Mouse (Mus musculus): ENCODE results near the gene Klf7. TPM values are rescaled to one million over a fixed set of nuclear protein-coding genes. Genes with fewer than 3 reads are reported as not detected.

The Klf7 gene
- polyA plus RNA-seq, 1 experiment = 3.9 TPM

DNA sequence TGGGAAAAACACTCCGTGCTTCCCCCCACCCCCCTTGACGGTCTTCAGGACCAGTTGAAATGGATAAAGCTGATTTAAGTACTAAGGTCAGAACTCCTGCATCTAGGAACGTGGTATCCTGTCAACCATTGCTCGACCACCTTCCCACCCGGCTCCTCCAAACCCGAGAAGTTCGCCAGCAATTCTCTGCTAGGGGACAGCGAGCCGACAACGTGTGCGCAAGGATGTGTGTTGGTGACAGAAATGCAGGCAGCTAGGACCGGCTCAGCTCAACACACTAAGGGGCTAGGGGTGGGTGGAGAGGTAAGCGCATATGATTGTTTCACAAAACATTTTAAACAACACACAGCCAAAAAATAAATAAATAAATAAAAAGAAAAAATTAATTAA lies 1.7 kb downstream of the Klf7 start:
- Histone ChIP-seq H3K4me2 (ENCODE audit: low read depth) (peak overlapping the region; percentile 83), H3K4me3 (peak overlapping the region; percentile 98), H3K36me3 (ENCODE audit: control insufficient read depth, insufficient read depth) (no peaks in the 10 kb centered on the region), H3K79me2 (ENCODE audit: control insufficient read depth, insufficient read depth) (peaks cover 56% of the 10 kb centered on the region), H3ac (ENCODE audit: control insufficient read depth, insufficient read length) (peak overlapping the region; percentile 95), H3K27me3 (ENCODE audit: control insufficient read depth, insufficient read depth, insufficient read length) (no peaks in the 10 kb centered on the region)
- TF ChIP-seq TCF12 (IDR thresholded peaks at IDR 0.05; ENCODE audit: insufficient read depth, poor library complexity, severe bottlenecking) (no peak), POLR2A (IDR thresholded peaks at IDR 0.05; ENCODE audit: insufficient read length, low read depth) (peak; percentile 37)

DNA sequence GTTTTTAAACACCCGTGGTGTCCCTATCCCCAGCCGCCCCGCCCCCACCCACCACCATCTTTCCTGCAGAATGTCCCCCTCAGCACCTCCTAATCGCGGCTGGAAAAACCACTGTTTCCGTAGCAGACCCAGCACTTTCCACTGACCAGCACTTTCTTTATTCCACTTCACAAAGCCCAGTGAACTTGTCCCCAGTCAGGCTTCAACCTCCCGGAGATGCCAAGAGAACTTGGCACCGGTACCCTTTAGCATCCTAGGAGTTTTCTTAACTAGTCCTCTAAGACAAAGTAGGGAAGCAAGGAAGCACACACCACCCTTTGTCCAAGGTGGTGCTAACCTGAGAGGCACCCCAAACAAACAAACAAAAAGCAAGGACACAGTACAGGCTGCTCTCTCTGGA lies 2.2 kb downstream of the Klf7 start:
- TF ChIP-seq CEBPB (IDR thresholded peaks at IDR 0.05; ENCODE audit: insufficient read depth, poor library complexity, severe bottlenecking) (no peak), TCF12 (IDR thresholded peaks at IDR 0.05; ENCODE audit: insufficient read depth, poor library complexity, severe bottlenecking) (no peak), MYOD1 (IDR thresholded peaks at IDR 0.05; ENCODE audit: control insufficient read depth in 1 of 3, insufficient read length in 2 of 3, low read depth in 2 of 3) (no peak), REST (IDR thresholded peaks at IDR 0.05; ENCODE audit: insufficient read depth, insufficient read length) (no peak)
- H3K4me2 ChIP-seq (ENCODE audit: low read depth) = peak overlapping the region; percentile 83
- peak overlapping the region; percentile 95 for H3ac ChIP-seq (ENCODE audit: control insufficient read depth, insufficient read length)
- H3K4me3 ChIP-seq = peak overlapping the region; percentile 98
- no peaks in the 10 kb centered on the region for H3K36me3 ChIP-seq (ENCODE audit: control insufficient read depth, insufficient read depth)
- no peaks in the 10 kb centered on the region for H3K27me3 ChIP-seq (ENCODE audit: control insufficient read depth, insufficient read depth, insufficient read length)
- peaks cover 62% of the 10 kb centered on the region for H3K79me2 ChIP-seq (ENCODE audit: control insufficient read depth, insufficient read depth)

DNA sequence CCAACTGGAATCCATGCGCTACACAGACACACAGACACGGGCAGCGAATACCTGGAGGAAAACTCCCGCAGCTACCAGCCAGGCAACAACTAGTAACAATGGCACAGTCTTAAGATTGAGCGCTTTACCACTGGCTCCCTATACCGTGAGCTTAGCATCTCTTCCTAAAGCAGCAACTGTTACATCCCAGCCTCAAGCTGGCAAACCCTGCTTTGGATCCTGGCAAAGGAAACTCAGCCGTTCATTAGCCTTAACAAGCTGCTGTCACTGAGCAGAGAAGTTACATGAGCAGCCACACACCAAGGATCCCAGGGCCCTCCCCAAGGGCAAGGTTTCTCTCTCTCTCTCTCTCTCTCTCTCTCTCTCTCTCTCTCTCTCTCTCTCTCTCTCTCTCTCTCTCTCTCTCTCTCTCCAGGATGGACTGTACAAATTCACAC lies 2.7 kb downstream of the Klf7 start:
- TF ChIP-seq E2F4 (IDR thresholded peaks at IDR 0.05; ENCODE audit: insufficient read depth) (no peak), REST (IDR thresholded peaks at IDR 0.05; ENCODE audit: insufficient read depth, insufficient read length) (no peak), SRF (IDR thresholded peaks at IDR 0.05; ENCODE audit: control insufficient read depth, insufficient read length, low read depth) (no peak)
- Histone ChIP-seq H3ac (ENCODE audit: control insufficient read depth, insufficient read length) (peak overlapping the region; percentile 95), H3K27me3 (ENCODE audit: control insufficient read depth, insufficient read depth, insufficient read length) (no peaks in the 10 kb centered on the region), H3K36me3 (ENCODE audit: control insufficient read depth, insufficient read depth) (no peaks in the 10 kb centered on the region), H3K79me2 (ENCODE audit: control insufficient read depth, insufficient read depth) (peaks cover 66% of the 10 kb centered on the region), H3K4me2 (ENCODE audit: low read depth) (peak overlapping the region; percentile 83), H3K4me3 (peak overlapping the region; percentile 98)

- peak overlapping the region; percentile 83 for H3K4me2 ChIP-seq (ENCODE audit: low read depth)
- TF ChIP-seq REST (IDR thresholded peaks at IDR 0.05; ENCODE audit: insufficient read depth, insufficient read length) = no peak
- no peak for TF ChIP-seq CEBPB (IDR thresholded peaks at IDR 0.05; ENCODE audit: insufficient read depth, poor library complexity, severe bottlenecking)
- no peak for TF ChIP-seq USF1 (IDR thresholded peaks at IDR 0.05; ENCODE audit: low read depth)
- no peak for TF ChIP-seq TCF3 (IDR thresholded peaks at IDR 0.05; ENCODE audit: insufficient read length, low read depth)
- no peak for TF ChIP-seq MAX (IDR thresholded peaks at IDR 0.05; ENCODE audit: low read depth)
- peak overlapping the region; percentile 95 for H3ac ChIP-seq (ENCODE audit: control insufficient read depth, insufficient read length)
- no peaks in the 10 kb centered on the region for H3K36me3 ChIP-seq (ENCODE audit: control insufficient read depth, insufficient read depth)
- H3K79me2 ChIP-seq (ENCODE audit: control insufficient read depth, insufficient read depth) = peaks cover 75% of the 10 kb centered on the region
- peak overlapping the region; percentile 98 for H3K4me3 ChIP-seq
- no peaks in the 10 kb centered on the region for H3K27me3 ChIP-seq (ENCODE audit: control insufficient read depth, insufficient read depth, insufficient read length)
Observed at GRCm38 (mm10) chr1:64118285-64119170, 3.6 kb downstream of the Klf7 start.

- Histone ChIP-seq H3K79me2 (ENCODE audit: control insufficient read depth, insufficient read depth) (peaks cover 83% of the 10 kb centered on the region), H3K4me3 (peak overlapping the region; percentile 98), H3K36me3 (ENCODE audit: control insufficient read depth, insufficient read depth) (no peaks in the 10 kb centered on the region), H3ac (ENCODE audit: control insufficient read depth, insufficient read length) (no peak overlapping the region), H3K27me3 (ENCODE audit: control insufficient read depth, insufficient read depth, insufficient read length) (no peaks in the 10 kb centered on the region), H3K4me2 (ENCODE audit: low read depth) (peak overlapping the region; percentile 83)
- TF ChIP-seq POLR2AphosphoS2 (IDR thresholded peaks at IDR 0.05; ENCODE audit: insufficient read length, low read depth) (no peak), TCF3 (IDR thresholded peaks at IDR 0.05; ENCODE audit: insufficient read length, low read depth) (no peak), MAX (IDR thresholded peaks at IDR 0.05; ENCODE audit: low read depth) (no peak)
Observed at GRCm38 (mm10) chr1:64117478-64118284, 4.4 kb downstream of the Klf7 start.
